Mouse (Mus musculus): ENCODE data around the gene Efs. TPM values are rescaled to one million over a fixed set of nuclear protein-coding genes. Genes with fewer than 3 reads are reported as not detected.

Gene Efs
- total RNA-seq, 2 experiments from 2014 or later, result 16.8 to 17.9 TPM

- DNase-seq (ENCODE audit: low spot score in 2 of 2), result peak in 1 of 2 experiments; percentile 43
Measured at GRCm38 (mm10) chr14:54924641-54925348, 1.1 kb downstream of the Efs start.

- no peak for DNase-seq (ENCODE audit: low spot score in 2 of 2)
Measured at GRCm38 (mm10) chr14:54920076-54920685, 5.7 kb downstream of the Efs start.

GRCm38 (mm10) chr14:54913343-54913742 is 12.6 kb downstream of the Efs start:
- DNase-seq (ENCODE audit: low spot score in 2 of 2), result peak in 1 of 2 experiments; percentile 44

GRCm38 (mm10) chr14:54912886-54913285 is 13.0 kb downstream of the Efs start, which contains the start of gene Slc22a17:
Gene Slc22a17, minus strand, starts transcription at chr14:54913132.
- DNase-seq (ENCODE audit: low spot score in 2 of 2), result peak; percentile 84 to 88

GRCm38 (mm10) chr14:54912109-54912850 is 13.6 kb downstream of the Efs start:
- peak in 1 of 2 experiments; percentile 60 for DNase-seq (ENCODE audit: low spot score in 2 of 2)

GRCm38 (mm10) chr14:54908682-54909081 is 17.2 kb downstream of the Efs start:
- DNase-seq (ENCODE audit: low spot score in 2 of 2), result no peak

GRCm38 (mm10) chr14:54903641-54904040 is 22.3 kb downstream of the Efs start:
- DNase-seq (ENCODE audit: low spot score in 2 of 2), result no peak

- DNase-seq (ENCODE audit: low spot score in 2 of 2), result peak; percentile 71 to 74
Measured at GRCm38 (mm10) chr14:54900383-54900782, 25.5 kb downstream of the Efs start.

GRCm38 (mm10) chr14:54897445-54897844 is 28.5 kb downstream of the Efs start:
- no peak for DNase-seq (ENCODE audit: low spot score in 2 of 2)

- no peak for DNase-seq (ENCODE audit: low spot score in 2 of 2)
Measured at GRCm38 (mm10) chr14:54894296-54895151, 31.4 kb downstream of the Efs start.

- DNase-seq (ENCODE audit: low spot score in 2 of 2), result peak; percentile 97 to 98
Measured at GRCm38 (mm10) chr14:54893651-54894181, 32.2 kb downstream of the Efs start.

- no peak for DNase-seq (ENCODE audit: low spot score in 2 of 2)
Measured at GRCm38 (mm10) chr14:54892200-54892599, 33.7 kb downstream of the Efs start, which contains the start of gene Pabpn1. Gene Pabpn1, plus strand, starts transcription at chr14:54892500.

- DNase-seq (ENCODE audit: low spot score in 2 of 2), result no peak
Measured at GRCm38 (mm10) chr14:54885309-54885708, 40.6 kb downstream of the Efs start.

GRCm38 (mm10) chr14:54884022-54884712 is 41.8 kb downstream of the Efs start:
- no peak for DNase-seq (ENCODE audit: low spot score in 2 of 2)

GRCm38 (mm10) chr14:54883154-54884021 is 42.5 kb downstream of the Efs start, which contains the start of the genes Bcl2l2 and Gm20521:
Gene Bcl2l2, plus strand, starts transcription at chr14:54883377.
Gene Gm20521, plus strand, starts transcription at chr14:54883441.
- peak; percentile 75 to 81 for DNase-seq (ENCODE audit: low spot score in 2 of 2)

GRCm38 (mm10) chr14:54877048-54877715 is 48.7 kb downstream of the Efs start, which contains the start of gene Ppp1r3e:
Gene Ppp1r3e, minus strand, starts transcription at chr14:54877550.
- DNase-seq (ENCODE audit: low spot score in 2 of 2), result peak; percentile 58 to 75

GRCm38 (mm10) chr14:54876539-54877047 is 49.3 kb downstream of the Efs start:
- DNase-seq (ENCODE audit: low spot score in 2 of 2), result peak; percentile 85 to 92

Measured in layer of hippocampus, postnatal 10 days (tissue).